ENCODE assay signal across 11 mouse cellular contexts in genomic region chr12:109975176-109975972, GRCm38 (mm10).
DNase-seq lines count a peak whose midpoint lies in the region; ATAC-seq and TF ChIP-seq lines count a peak whose summit lies in the region.
"Had no signal": no experiment of that assay in that cellular context is flagged by ENCODE, and none has a peak within 500 bp of the region (broad histone marks: within the 10 kb centered on the region; RNA-seq: fewer than 3 reads in every experiment).

No protein-coding gene starts in this region.

- no peak overlapping the region for H3K27ac ChIP-seq in neural tube, embryonic 11.5 days (ENCODE audit: low read depth, low read length)
- no peak overlapping the region for H3K27ac ChIP-seq in neural tube, embryonic 15.5 days (replicated peaks)
- H3K27ac ChIP-seq in lung, postnatal 0 days (ENCODE audit: low read length) = no peak overlapping the region
- H3K27ac ChIP-seq in heart, embryonic 12.5 days (ENCODE audit: poor library complexity, severe bottlenecking) = no peak overlapping the region
- H3K27ac ChIP-seq: liver, embryonic 15.5 days had no signal

- no peak overlapping the region for H3K9ac ChIP-seq in neural tube, embryonic 11.5 days (ENCODE audit: low read length)
- H3K9ac ChIP-seq in neural tube, embryonic 15.5 days (replicated peaks) = no peak overlapping the region
- H3K9ac ChIP-seq in lung, postnatal 0 days (replicated peaks; ENCODE audit: low read depth) = no peak overlapping the region
- H3K9ac ChIP-seq in heart, embryonic 12.5 days = no peak overlapping the region
- H3K9ac ChIP-seq: liver, embryonic 15.5 days had no signal

- H3K27me3 ChIP-seq in neural tube, embryonic 11.5 days (ENCODE audit: control insufficient read depth, insufficient read depth, low read length) = no peaks in the 10 kb centered on the region
- H3K27me3 ChIP-seq in neural tube, embryonic 15.5 days (replicated peaks) = no peaks in the 10 kb centered on the region
- no peaks in the 10 kb centered on the region for H3K27me3 ChIP-seq in lung, postnatal 0 days (replicated peaks; ENCODE audit: insufficient read depth, low read length)
- peaks cover 8% of the 10 kb centered on the region; the same call in 1 of the 2 replicates for H3K27me3 ChIP-seq in heart, embryonic 12.5 days (replicated peaks)
- H3K27me3 ChIP-seq: liver, embryonic 15.5 days had no signal

- peak; percentile 10 for DNase-seq in neural tube, embryonic 11.5 days (ENCODE audit: low spot score)
- peak; percentile 86 to 87 for DNase-seq in cerebellum, postnatal 36 days
- DNase-seq in layer of hippocampus, postnatal 10 days (ENCODE audit: low spot score in 2 of 2) = peak; percentile 51 to 65
- peak; percentile 30 for DNase-seq in right cerebral cortex, postnatal 4 days
- DNase-seq in lung, postnatal 10 days = no peak
- DNase-seq in lung, postnatal 0 days (ENCODE audit: low spot score) = no peak
- DNase-seq: heart, postnatal 10 days; kidney, postnatal 14 days had no signal

- H3K4me2 ChIP-seq in neural tube, embryonic 11.5 days (ENCODE audit: low read depth) = no peak overlapping the region
- H3K4me2 ChIP-seq in neural tube, embryonic 15.5 days = no peak overlapping the region
- no peak overlapping the region for H3K4me2 ChIP-seq in lung, postnatal 0 days (replicated peaks; ENCODE audit: low read depth, low read length)
- H3K4me2 ChIP-seq in heart, embryonic 12.5 days = no peak overlapping the region
- H3K4me2 ChIP-seq: liver, embryonic 15.5 days had no signal

- no peak for TF ChIP-seq EP300 in lung, postnatal 0 days (IDR thresholded peaks at IDR 0.05)

- no peaks in the 10 kb centered on the region for H3K36me3 ChIP-seq in neural tube, embryonic 11.5 days (ENCODE audit: control insufficient read depth, insufficient read depth, low read length)
- H3K36me3 ChIP-seq in neural tube, embryonic 15.5 days = no peaks in the 10 kb centered on the region
- no peaks in the 10 kb centered on the region for H3K36me3 ChIP-seq in lung, postnatal 0 days (ENCODE audit: insufficient read depth, low read length)
- no peaks in the 10 kb centered on the region for H3K36me3 ChIP-seq in heart, embryonic 12.5 days
- H3K36me3 ChIP-seq: liver, embryonic 15.5 days had no signal

- ATAC-seq in neural tube, embryonic 11.5 days (ENCODE audit: insufficient read depth, low FRiP score, low TSS enrichment) = 0 out of 2 replicates have a peak, but pooled peaks have one; percentile 23
- no peak for ATAC-seq in neural tube, embryonic 15.5 days (ENCODE audit: low FRiP score)
- no peak for ATAC-seq in lung, postnatal 0 days
- ATAC-seq in heart, embryonic 12.5 days (ENCODE audit: insufficient number of reproducible peaks, low FRiP score) = no peak

- H3K9me3 ChIP-seq in neural tube, embryonic 11.5 days (ENCODE audit: control insufficient read depth, low read length) = no peaks in the 10 kb centered on the region
- H3K9me3 ChIP-seq in neural tube, embryonic 15.5 days (replicated peaks) = no peaks in the 10 kb centered on the region
- H3K9me3 ChIP-seq in lung, postnatal 0 days (ENCODE audit: low read length) = no peaks in the 10 kb centered on the region
- H3K9me3 ChIP-seq in heart, embryonic 12.5 days (replicated peaks) = no peaks in the 10 kb centered on the region
- H3K9me3 ChIP-seq: liver, embryonic 15.5 days had no signal

- no peak for TF ChIP-seq CTCF in lung, postnatal 0 days (IDR thresholded peaks at IDR 0.05)

- 78% methylated on average over 17 of the region's 17 CpGs for WGBS in neural tube, embryonic 11.5 days
- WGBS in neural tube, embryonic 15.5 days = 60% methylated on average over 17 of the region's 17 CpGs
- 82% methylated on average over 17 of the region's 17 CpGs for WGBS in lung, postnatal 0 days
- 81% methylated on average over 17 of the region's 17 CpGs for WGBS in heart, embryonic 12.5 days

- no peak overlapping the region for H3K4me3 ChIP-seq in neural tube, embryonic 11.5 days (ENCODE audit: low read depth, low read length)
- no peak overlapping the region for H3K4me3 ChIP-seq in neural tube, embryonic 15.5 days (replicated peaks)
- no peak overlapping the region for H3K4me3 ChIP-seq in lung, postnatal 0 days (ENCODE audit: low read depth, low read length)
- no peak overlapping the region for H3K4me3 ChIP-seq in heart, embryonic 12.5 days
- H3K4me3 ChIP-seq: liver, embryonic 15.5 days had no signal

- H3K4me1 ChIP-seq in neural tube, embryonic 11.5 days (ENCODE audit: control insufficient read depth, insufficient read depth, low read length) = no peaks in the 10 kb centered on the region
- H3K4me1 ChIP-seq in neural tube, embryonic 15.5 days = no peaks in the 10 kb centered on the region
- no peaks in the 10 kb centered on the region for H3K4me1 ChIP-seq in lung, postnatal 0 days (ENCODE audit: insufficient read depth, low read depth, low read length)
- no peaks in the 10 kb centered on the region for H3K4me1 ChIP-seq in heart, embryonic 12.5 days (replicated peaks)

Comparison
In these comparisons a context has a peak if more than half of its experiments do, and no peak if none do; other contexts are left out.
1. DNase-seq: peak in neural tube, embryonic 11.5 days (single experiment), cerebellum, postnatal 36 days (2 of 2), layer of hippocampus, postnatal 10 days (2 of 2) and right cerebral cortex, postnatal 4 days (single experiment); none in lung, postnatal 10 days (single experiment) and lung, postnatal 0 days (single experiment).